Mouse (Mus musculus): Measurements from ENCODE around the gene Trp63.

DNA sequence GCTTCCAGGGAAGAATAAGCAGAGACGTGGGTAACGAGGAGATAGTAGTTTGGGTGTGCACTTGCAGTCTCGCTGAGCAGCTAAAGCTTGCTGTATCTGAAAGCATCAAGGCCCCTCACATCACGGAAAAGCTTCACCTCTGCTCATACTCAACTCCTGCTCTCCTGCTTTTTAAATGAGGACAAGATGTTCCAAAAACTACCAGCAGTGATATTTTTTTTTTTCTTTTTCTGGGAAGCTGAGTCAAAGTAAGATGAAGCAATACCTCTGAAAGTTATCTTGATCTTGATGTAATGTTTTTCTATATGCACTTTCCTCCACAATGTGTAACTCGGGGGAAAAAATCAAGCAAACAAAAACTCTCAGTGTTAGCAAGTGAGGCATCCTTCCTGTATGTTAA, 102.9 kb downstream of the Trp63 start:
- TF ChIP-seq POLR2A (IDR thresholded peaks at IDR 0.05; ENCODE audit: borderline replicate concordance, low read depth, low read length) = no peak
- no peak for TF ChIP-seq CTCF (IDR thresholded peaks at IDR 0.05; ENCODE audit: low read depth, low read length)

Data from bone marrow macrophage, adult 2 months (primary cell).